Mouse (Mus musculus) CH12.LX (cell line): ENCODE results near the gene Slc4a10. TPM values are rescaled to one million over a fixed set of nuclear protein-coding genes. Genes with fewer than 3 reads are reported as not detected.

Experiments used
- DNase-seq: peaks from one replicate; pipeline ENCODE4 v3.0.0-alpha.2; 2013; ENCODE audit errors: extremely low read depth
- H3K27ac ChIP-seq: 2 replicates; pipeline ENCODE4 v1.5.1; 2012; ENCODE audit warnings: low read depth, mild to moderate bottlenecking, control low read depth, moderate library complexity; ENCODE audit not compliant: insufficient read depth
- H3K27me3 ChIP-seq: replicated peaks from 2 replicates; pipeline ENCODE3; 2012; ENCODE audit warnings: inconsistent platforms
- H3K36me3 ChIP-seq, 2 experiments: replicated peaks in 1 of 2; 2 replicates each; pipeline versions ENCODE3 to v1.6.1; 2012; ENCODE audit warnings: inconsistent platforms in 1 of 2, low read length in 1 of 2, mild to moderate bottlenecking in 1 of 2, mixed read lengths in 1 of 2, moderate library complexity in 1 of 2; ENCODE audit not compliant: control insufficient read depth in 1 of 2, insufficient read depth in 1 of 2
- H3K4me1 ChIP-seq, 2 experiments: 2 replicates each; pipeline ENCODE4 v1.6.1; 2012; ENCODE audit warnings: inconsistent platforms in 1 of 2, moderate library complexity in 1 of 2; ENCODE audit not compliant: insufficient read depth in 2 of 2, control insufficient read depth in 1 of 2
- H3K4me2 ChIP-seq: 2 replicates; pipeline ENCODE4 v1.6.1; 2012; ENCODE audit warnings: low read depth, mild to moderate bottlenecking, control low read depth; ENCODE audit not compliant: poor library complexity, insufficient read depth, severe bottlenecking
- H3K4me3 ChIP-seq, 3 experiments: fragments of 150-350 bp in 1 of 3; sonication (generic) in 1 of 3; replicated peaks in 1 of 3; 2 replicates each; pipeline versions ENCODE3 to v1.5.1; 2011 to 2012; ENCODE audit warnings: low read depth in 2 of 3, low read length in 2 of 3, mild to moderate bottlenecking in 2 of 3, moderate library complexity in 2 of 3, control low read depth in 1 of 3, improper control_type of control experiment in 1 of 3, inconsistent platforms in 1 of 3, mixed read lengths in 1 of 3; ENCODE audit not compliant: poor library complexity in 1 of 3
- H3K79me2 ChIP-seq: replicated peaks from 2 replicates; pipeline ENCODE4 v1.6.1; 2012; ENCODE audit warnings: mild to moderate bottlenecking, moderate library complexity; ENCODE audit not compliant: control insufficient read depth, poor library complexity, insufficient read depth, severe bottlenecking; ENCODE audit errors: extremely low read depth
- H3K9ac ChIP-seq: 2 replicates; pipeline ENCODE4 v1.6.1; 2012; ENCODE audit warnings: low read depth, mild to moderate bottlenecking, control low read depth, moderate library complexity; ENCODE audit not compliant: insufficient read depth
- H3K9me3 ChIP-seq: replicated peaks from 2 replicates; pipeline ENCODE3; 2012; ENCODE audit warnings: low read length, inconsistent platforms, mixed read lengths
- BHLHE40 ChIP-seq: IDR thresholded peaks from 2 replicates; pipeline ENCODE4 v1.6.1; 2011; ENCODE audit warnings: mild to moderate bottlenecking, low read depth, low read length, improper control_type of control experiment
- CHD1 ChIP-seq: IDR thresholded peaks from 2 replicates; pipeline ENCODE4 v1.6.1; 2012; ENCODE audit warnings: low read depth, low read length, improper control_type of control experiment, inconsistent platforms
- CHD2 ChIP-seq: IDR thresholded peaks from 2 replicates; pipeline ENCODE4 v1.6.1; 2011; ENCODE audit warnings: low read length, improper control_type of control experiment
- ELF1 ChIP-seq: IDR thresholded peaks from 2 replicates; pipeline ENCODE4 v1.6.1; 2014; ENCODE audit warnings: low read depth, mild to moderate bottlenecking, inconsistent platforms, low read length, improper control_type of control experiment
- ETS1 ChIP-seq: conservative IDR thresholded peaks from 2 replicates; pipeline ENCODE4 v1.6.1; 2012; ENCODE audit warnings: low read depth, mild to moderate bottlenecking, inconsistent platforms, low read length, improper control_type of control experiment, moderate library complexity
- HCFC1 ChIP-seq: IDR thresholded peaks from 2 replicates; pipeline ENCODE4 v1.6.1; 2012; ENCODE audit warnings: low read depth, mild to moderate bottlenecking, inconsistent platforms, low read length, improper control_type of control experiment
- JUN ChIP-seq: IDR thresholded peaks from 2 replicates; pipeline ENCODE4 v1.6.1; 2011; ENCODE audit warnings: low read depth, mild to moderate bottlenecking, low read length, improper control_type of control experiment, moderate library complexity; ENCODE audit not compliant: insufficient read depth
- JUND ChIP-seq: conservative IDR thresholded peaks from 2 replicates; pipeline ENCODE4 v1.6.1; 2011; ENCODE audit warnings: low read depth, low read length, improper control_type of control experiment
- KAT2A ChIP-seq: IDR thresholded peaks from 2 replicates; pipeline ENCODE4 v1.6.1; 2012; ENCODE audit warnings: low read length, improper control_type of control experiment, inconsistent platforms; ENCODE audit not compliant: insufficient replicate concordance
- MAFK ChIP-seq: IDR thresholded peaks from 2 replicates; pipeline ENCODE4 v1.6.1; 2011; ENCODE audit warnings: low read length, improper control_type of control experiment; ENCODE audit not compliant: insufficient replicate concordance
- MAX ChIP-seq: IDR thresholded peaks from 2 replicates; pipeline ENCODE4 v1.6.1; 2011; ENCODE audit warnings: low read length, improper control_type of control experiment
- MAZ ChIP-seq: IDR thresholded peaks from 2 replicates; pipeline ENCODE4 v1.6.1; 2012; ENCODE audit warnings: low read depth, mild to moderate bottlenecking, inconsistent platforms, low read length, improper control_type of control experiment, moderate library complexity
- MEF2A ChIP-seq: IDR thresholded peaks from 2 replicates; pipeline ENCODE4 v1.6.1; 2014; ENCODE audit warnings: low read depth, mild to moderate bottlenecking, inconsistent platforms, low read length, improper control_type of control experiment, borderline replicate concordance
- MYC ChIP-seq: IDR thresholded peaks from 2 replicates; pipeline ENCODE4 v1.6.1; 2011; ENCODE audit warnings: low read depth, mild to moderate bottlenecking, improper control_type of control experiment, low read length
- NELFE ChIP-seq: IDR thresholded peaks from 2 replicates; pipeline ENCODE4 v1.6.1; 2011; ENCODE audit warnings: low read depth, low read length, improper control_type of control experiment
- PAX5 ChIP-seq: IDR thresholded peaks from 2 replicates; pipeline ENCODE4 v1.6.1; 2012; ENCODE audit warnings: low read length, inconsistent platforms, mixed read lengths
- POLR2A ChIP-seq: IDR thresholded peaks from 2 replicates; pipeline ENCODE4 v1.6.1; 2011; ENCODE audit warnings: low read depth, mild to moderate bottlenecking, improper control_type of control experiment, low read length
- POLR2AphosphoS2 ChIP-seq: IDR thresholded peaks from 2 replicates; pipeline ENCODE4 v1.6.1; 2011; ENCODE audit warnings: low read depth, low read length, improper control_type of control experiment
- RAD21 ChIP-seq: IDR thresholded peaks from 2 replicates; pipeline ENCODE4 v1.6.1; 2011; ENCODE audit warnings: low read depth, mild to moderate bottlenecking, low read length, improper control_type of control experiment, moderate library complexity
- RCOR1 ChIP-seq: conservative IDR thresholded peaks from 2 replicates; pipeline ENCODE4 v1.6.1; 2012; ENCODE audit warnings: low read depth, mild to moderate bottlenecking, inconsistent platforms, low read length, improper control_type of control experiment
- SIN3A ChIP-seq: IDR thresholded peaks from 2 replicates; pipeline ENCODE4 v1.6.1; 2012; ENCODE audit warnings: low read length, improper control_type of control experiment, inconsistent platforms
- TBP ChIP-seq: conservative IDR thresholded peaks from 2 replicates; pipeline ENCODE4 v1.6.1; 2011; ENCODE audit warnings: low read depth, low read length, improper control_type of control experiment
- TCF12 ChIP-seq: IDR thresholded peaks from 2 replicates; pipeline ENCODE4 v1.6.1; 2014; ENCODE audit warnings: low read depth, mild to moderate bottlenecking, inconsistent platforms, low read length, improper control_type of control experiment
- UBTF ChIP-seq: IDR thresholded peaks from 2 replicates; pipeline ENCODE4 v1.6.1; 2012; ENCODE audit warnings: low read depth, mild to moderate bottlenecking, inconsistent platforms, low read length, improper control_type of control experiment, moderate library complexity
- USF1 ChIP-seq: IDR thresholded peaks from 2 replicates; pipeline ENCODE4 v1.6.1; 2014; ENCODE audit warnings: low read depth, mild to moderate bottlenecking, inconsistent platforms, low read length, improper control_type of control experiment
- USF2 ChIP-seq: conservative IDR thresholded peaks from 2 replicates; pipeline ENCODE4 v1.6.1; 2011; ENCODE audit warnings: low read depth, low read length, improper control_type of control experiment
- ZKSCAN1 ChIP-seq: IDR thresholded peaks from 2 replicates; pipeline ENCODE4 v1.6.1; 2012; ENCODE audit warnings: low read depth, inconsistent platforms, low read length, improper control_type of control experiment, borderline replicate concordance
- ZMIZ1 ChIP-seq: IDR thresholded peaks from 2 replicates; pipeline ENCODE4 v1.6.1; 2012; ENCODE audit warnings: low read depth, mild to moderate bottlenecking, inconsistent platforms, low read length, improper control_type of control experiment
- ZNF384 ChIP-seq: IDR thresholded peaks from 2 replicates; pipeline ENCODE4 v1.6.1; 2012; ENCODE audit warnings: low read depth, low read length, improper control_type of control experiment, inconsistent platforms
- dilution Hi-C: fragments of 300-500 bp; cut with MboI; formaldehyde crosslinking; loops from 2 replicates; pipeline ENCODE4 v1.14.3; 2020; ENCODE audit warnings: low sequenced_read_pairs; ENCODE audit not compliant: extremely low pct_unique_long_range_greater_than_20kb, extremely low pct_ligation_motif_present
- in situ Hi-C: fragments of 300-500 bp; cut with MboI; formaldehyde crosslinking; loops from 3 replicates; pipeline ENCODE4 v1.14.3; 2019; ENCODE audit warnings: low sequenced_read_pairs, low pct_ligation_motif_present, low pct_unique_long_range_greater_than_20kb, mixed read lengths
- polyA plus RNA-seq: library from polyadenylated mRNA; unstranded; fragments of >175 nt; gene quantifications from 2 replicates; pipeline ENCODE4 v1.2.1, GENCODE M21; 2012; ENCODE audit warnings: low read depth; ENCODE audit not compliant: insufficient read length
- total RNA-seq, 2 experiments: library from RNA; depleted of rRNA; stranded (reverse); fragments of 300-350 nt in 1 of 2; fragments of >200 nt in 1 of 2; gene quantifications; 2 replicates each; pipeline ENCODE4 v1.2.3; 2012 to 2014

The Slc4a10 gene
- total and polyA plus RNA-seq, 3 experiments: not detected

DNA sequence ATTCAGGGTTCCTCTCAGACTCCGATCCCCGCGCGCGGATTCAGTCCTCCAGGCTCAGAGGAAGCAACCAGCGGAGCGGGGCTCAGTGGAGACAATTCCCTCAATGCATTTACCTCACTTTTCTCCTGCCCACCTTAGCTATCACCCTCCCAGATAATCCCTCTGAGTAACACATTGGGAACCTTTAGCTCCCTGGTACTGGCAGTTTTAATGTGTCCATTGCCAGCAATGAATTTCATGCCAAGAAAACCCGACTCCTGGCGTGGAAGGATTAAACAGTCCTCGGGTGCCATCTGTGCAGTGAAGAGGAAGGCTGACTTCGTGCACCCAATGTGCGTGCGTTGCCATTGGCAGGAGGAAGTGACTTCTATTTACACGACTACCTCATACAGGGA, 295.5 kb downstream of the Slc4a10 start:
- peaks cover 9 to 29% of the 10 kb centered on the region in 2 experiments; a peak in 3 of 4 replicates for H3K4me1 ChIP-seq
- H3K27me3 ChIP-seq: no peaks in the 10 kb centered on the region
- H3K27ac ChIP-seq: no peak overlapping the region
- no peaks in the 10 kb centered on the region for H3K36me3 ChIP-seq
- H3K9me3 ChIP-seq: no peaks in the 10 kb centered on the region
- H3K4me3 ChIP-seq: no peak overlapping the region
- in situ Hi-C loops (no loop called here), dilution Hi-C loops (no loop called here)
- H3K9ac ChIP-seq: no peak overlapping the region
- DNase-seq: no peak
- no peak overlapping the region for H3K4me2 ChIP-seq
- no peak for TF ChIP-seq POLR2A
- TF ChIP-seq CHD2: no peak
- TF ChIP-seq MAZ: no peak
- no peak for TF ChIP-seq KAT2A
- TF ChIP-seq MYC: no peak
- TF ChIP-seq RAD21: no peak
- no peak for TF ChIP-seq ETS1
- no peak for TF ChIP-seq JUN
- TF ChIP-seq ZNF384: no peak
- TF ChIP-seq MAX: no peak
- TF ChIP-seq PAX5: no peak
- TF ChIP-seq ZMIZ1: no peak
- TF ChIP-seq USF1: no peak
- no peak for TF ChIP-seq ELF1
- no peaks in the 10 kb centered on the region for H3K79me2 ChIP-seq

GRCm38 (mm10) chr2:62344367-62344766, 298.1 kb downstream of the Slc4a10 start:
- Histone ChIP-seq H3K79me2 (no peaks in the 10 kb centered on the region), H3K9ac (no peak overlapping the region), H3K9me3 (no peaks in the 10 kb centered on the region), H3K27ac (no peak overlapping the region), H3K4me2 (no peak overlapping the region), H3K36me3 (no peaks in the 10 kb centered on the region), H3K4me1 (peaks cover 3 to 19% of the 10 kb centered on the region in 2 experiments; a peak in 2 of 4 replicates), H3K27me3 (no peaks in the 10 kb centered on the region), H3K4me3 (no peak overlapping the region)
- DNase-seq: peak; percentile 63
- dilution Hi-C loops (no loop called here), in situ Hi-C loops (no loop called here)
- no peak; the same call in 1 of the 2 replicates for TF ChIP-seq RAD21
- no peak for TF ChIP-seq UBTF
- no peak for TF ChIP-seq NELFE
- TF ChIP-seq BHLHE40: peak; percentile 76
- no peak for TF ChIP-seq MAFK
- peak; percentile 16; the same call in 1 of the 2 replicates for TF ChIP-seq ETS1
- no peak for TF ChIP-seq POLR2AphosphoS2
- TF ChIP-seq ELF1: no peak
- TF ChIP-seq RCOR1: no peak
- TF ChIP-seq JUND: no peak
- TF ChIP-seq ZKSCAN1: no peak
- no peak for TF ChIP-seq CHD2
- no peak for TF ChIP-seq TBP
- no peak for TF ChIP-seq CHD1
- no peak for TF ChIP-seq SIN3A
- peak; percentile 33; the same call in 1 of the 2 replicates for TF ChIP-seq TCF12
- TF ChIP-seq HCFC1: no peak
- no peak for TF ChIP-seq POLR2A
- TF ChIP-seq ZMIZ1: no peak
- no peak for TF ChIP-seq ZNF384
- no peak for TF ChIP-seq JUN
- no peak for TF ChIP-seq MAZ
- TF ChIP-seq PAX5: no peak
- TF ChIP-seq MEF2A: no peak
- no peak for TF ChIP-seq USF2
